Comparison of ENCODE assay signal across 8 mouse cellular contexts in genomic region chr5:136966331-136966730, GRCm38 (mm10). TPM values are rescaled to one million over a fixed set of nuclear protein-coding genes. Genes with fewer than 3 reads are reported as not detected.
A peak's percentile ranks its signal among the peaks of the same experiment; 100 is the strongest.
DNase-seq lines count a peak whose midpoint lies in the region; ATAC-seq and TF ChIP-seq lines count a peak whose summit lies in the region.

Gene Cldn15, plus strand, starts transcription at chr5:136966616.

- no peak for TF ChIP-seq CTCF in heart, adult 2 months (IDR thresholded peaks at IDR 0.05)

- H3K4me3 ChIP-seq in heart, adult 2 months = peak within 1 kb of the TSS; percentile 22; the same call in 1 of the 2 replicates
- no peak within 1 kb of the TSS for H3K4me3 ChIP-seq in forebrain, embryonic 16.5 days (replicated peaks; ENCODE audit: low read length)

- DNase-seq in gastrocnemius, postnatal 25 days = peak; percentile 60
- no peak for DNase-seq in gastrocnemius, adult 18-20 months (ENCODE audit: low spot score)
- peak; percentile 59 to 62 for DNase-seq in heart, adult 2 months
- DNase-seq in kidney, postnatal 10 days = peak; percentile 85
- DNase-seq in lung, postnatal 25 days (ENCODE audit: low spot score) = peak; percentile 63
- DNase-seq in spleen, postnatal 4 days (ENCODE audit: low spot score in 2 of 2) = no peak
- no peak for DNase-seq in thymus, adult 18-20 months

- H3K9me3 ChIP-seq in forebrain, embryonic 16.5 days (ENCODE audit: control insufficient read depth, low read length) = no peaks in the 10 kb centered on the region

- peak; percentile 73 for TF ChIP-seq POLR2A in heart, adult 2 months (IDR thresholded peaks at IDR 0.05; ENCODE audit: insufficient read depth, low read depth, low read length)

- no peaks in the 10 kb centered on the region for H3K27me3 ChIP-seq in heart, adult 2 months (ENCODE audit: control insufficient read depth, insufficient read depth, low read length)
- H3K27me3 ChIP-seq in forebrain, embryonic 16.5 days (replicated peaks; ENCODE audit: control insufficient read depth, insufficient read depth, low read length) = no peaks in the 10 kb centered on the region

- H3K9ac ChIP-seq in heart, adult 2 months (ENCODE audit: low read depth, low read length) = peak within 1 kb of the TSS; percentile 11
- no peak within 1 kb of the TSS for H3K9ac ChIP-seq in forebrain, embryonic 16.5 days (replicated peaks; ENCODE audit: low read depth, low read length)

- ATAC-seq in forebrain, embryonic 16.5 days = no peak

- H3K36me3 ChIP-seq in heart, adult 2 months (ENCODE audit: control insufficient read depth, insufficient read depth, low read length) = peaks cover 5% of the 10 kb centered on the region; the same call in 1 of the 2 replicates
- H3K36me3 ChIP-seq in forebrain, embryonic 16.5 days (ENCODE audit: control insufficient read depth, insufficient read depth) = peaks cover 21% of the 10 kb centered on the region

- peak within 1 kb of the TSS; percentile 88 for H3K27ac ChIP-seq in heart, adult 2 months
- no peak within 1 kb of the TSS for H3K27ac ChIP-seq in forebrain, embryonic 16.5 days (ENCODE audit: low read length)

- H3K79me2 ChIP-seq in heart, adult 2 months (replicated peaks; ENCODE audit: control insufficient read depth, insufficient read depth, low read length) = no peaks in the 10 kb centered on the region

- WGBS in heart, adult 2 months = 29% methylated on average over 5 of the region's 6 CpGs
- WGBS in forebrain, embryonic 16.5 days = 87% methylated on average over 6 of the region's 6 CpGs

- no peak within 1 kb of the TSS for H3K4me2 ChIP-seq in forebrain, embryonic 16.5 days (ENCODE audit: low read length)

- TF ChIP-seq EP300 in heart, adult 2 months (IDR thresholded peaks at IDR 0.05; ENCODE audit: insufficient read depth, low read depth, low read length) = peak; percentile 79

- intact Hi-C loops in heart, adult 2 months (cut with DNase I) = loop anchor here (10.0 kb wide), 1 partner anchor 378 kb away; no protein-coding TSS in a partner anchor

- peaks cover 22% of the 10 kb centered on the region for H3K4me1 ChIP-seq in heart, adult 2 months (ENCODE audit: control insufficient read depth, insufficient read depth, low read length)
- H3K4me1 ChIP-seq in forebrain, embryonic 16.5 days (replicated peaks; ENCODE audit: control insufficient read depth, insufficient read depth, low read length) = peaks cover 10% of the 10 kb centered on the region

RNA-seq across cellular contexts. Expression of gene Cldn15, which starts in this region (rescaled TPM):
- total RNA-seq in gastrocnemius, postnatal 25 days (2021) = 1 to 10 TPM in 1 of 2 experiments, under 1 TPM in 1; 0.67 to 3.3 TPM
- total RNA-seq in gastrocnemius, adult 18-20 months (2021) = 1 to 10 TPM; 1.6 TPM
- total RNA-seq in heart, adult 2 months (2021) = 1 to 10 TPM; 7.3 to 8.7 TPM
- polyA plus RNA-seq in heart, adult 2 months (2012; rRNA removed) = 13.3 and 15.1 TPM in 2 replicates
- polyA plus RNA-seq in forebrain, embryonic 16.5 days (2015; fragmentation: Nextera tagmentation; extraction: Ambion mirVana) = 0.21 and 0.58 TPM in 2 replicates

Comparison
In these comparisons a context has a peak if more than half of its experiments do, and no peak if none do; other contexts are left out.
1. DNase-seq: peak in gastrocnemius, postnatal 25 days (single experiment), heart, adult 2 months (2 of 2), kidney, postnatal 10 days (single experiment) and lung, postnatal 25 days (single experiment); none in gastrocnemius, adult 18-20 months (single experiment), spleen, postnatal 4 days (0 of 2) and thymus, adult 18-20 months (0 of 2).